Mouse (Mus musculus) adrenal gland (tissue): Measurements from ENCODE around the gene Slco3a1.

Source experiments
- intact Hi-C: fragments of 180-260 bp; cut with DNase I; formaldehyde crosslinking; loops from one replicate; pipeline ENCODE4 v1.15.1; 2025

Gene Slco3a1

DNA sequence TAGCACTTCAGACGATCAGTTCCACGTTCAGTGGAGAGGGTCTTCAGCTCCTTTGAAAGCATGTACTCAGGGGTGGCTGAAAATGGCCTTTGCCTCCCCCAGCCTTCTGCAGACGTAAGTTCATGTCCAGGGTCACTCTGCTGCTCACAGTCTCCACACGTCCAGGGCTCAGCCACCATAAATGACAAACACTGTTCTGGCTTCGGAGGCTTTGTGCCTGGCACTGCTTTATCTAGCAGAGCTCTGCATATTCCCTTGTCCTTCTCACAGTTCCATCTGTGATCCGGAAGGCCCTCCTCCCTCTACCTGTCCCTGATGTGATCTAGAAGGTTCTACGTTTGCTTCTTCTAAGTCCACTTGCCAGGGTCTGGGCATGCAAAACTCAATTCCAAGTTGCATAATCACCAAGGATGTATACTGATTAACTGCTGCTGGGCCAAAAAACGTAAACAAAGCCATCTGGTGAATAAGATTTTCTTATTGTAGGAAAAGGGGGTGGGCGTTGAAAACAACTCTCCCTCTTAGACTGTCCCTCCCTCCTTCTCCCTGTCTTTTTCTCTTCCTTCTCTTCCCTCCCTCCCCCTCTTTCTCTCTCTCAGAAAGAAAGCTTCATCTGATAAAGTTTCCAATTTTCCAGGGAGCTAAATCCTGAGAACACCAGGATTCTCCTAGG, 62.8 kb downstream of the Slco3a1 start:
- intact Hi-C loops, result no loop called here

GRCm38 (mm10) chr7:74488141-74488540, 66.4 kb downstream of the Slco3a1 start:
- intact Hi-C loops, result no loop called here

- intact Hi-C loops, result no loop called here
Observed at GRCm38 (mm10) chr7:74487727-74488126, 66.9 kb downstream of the Slco3a1 start.

GRCm38 (mm10) chr7:74486083-74486482, 68.5 kb downstream of the Slco3a1 start:
- intact Hi-C loops, result no loop called here

DNA sequence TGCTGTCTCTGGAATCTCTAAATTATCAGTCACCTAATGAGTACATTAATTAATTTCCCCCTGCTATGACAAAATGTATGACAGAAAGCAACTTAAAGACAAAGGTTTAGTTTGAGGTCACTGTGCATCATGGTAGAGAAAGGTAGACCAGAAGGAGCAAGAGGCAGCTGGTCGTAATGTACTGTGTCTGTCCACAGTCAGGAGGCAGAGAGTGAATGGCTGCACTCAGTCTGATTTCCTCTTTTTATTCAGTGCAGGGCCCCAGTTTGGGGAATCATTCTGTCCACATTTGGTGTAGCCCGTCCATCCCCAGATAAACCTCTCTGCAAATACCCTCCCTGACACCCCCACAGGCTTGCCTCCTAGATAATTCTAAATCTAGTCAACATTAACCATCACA, 68.9 kb downstream of the Slco3a1 start:
- intact Hi-C loops, result no loop called here

- intact Hi-C loops, result no loop called here
Observed at GRCm38 (mm10) chr7:74484024-74484385, 70.6 kb downstream of the Slco3a1 start.

DNA sequence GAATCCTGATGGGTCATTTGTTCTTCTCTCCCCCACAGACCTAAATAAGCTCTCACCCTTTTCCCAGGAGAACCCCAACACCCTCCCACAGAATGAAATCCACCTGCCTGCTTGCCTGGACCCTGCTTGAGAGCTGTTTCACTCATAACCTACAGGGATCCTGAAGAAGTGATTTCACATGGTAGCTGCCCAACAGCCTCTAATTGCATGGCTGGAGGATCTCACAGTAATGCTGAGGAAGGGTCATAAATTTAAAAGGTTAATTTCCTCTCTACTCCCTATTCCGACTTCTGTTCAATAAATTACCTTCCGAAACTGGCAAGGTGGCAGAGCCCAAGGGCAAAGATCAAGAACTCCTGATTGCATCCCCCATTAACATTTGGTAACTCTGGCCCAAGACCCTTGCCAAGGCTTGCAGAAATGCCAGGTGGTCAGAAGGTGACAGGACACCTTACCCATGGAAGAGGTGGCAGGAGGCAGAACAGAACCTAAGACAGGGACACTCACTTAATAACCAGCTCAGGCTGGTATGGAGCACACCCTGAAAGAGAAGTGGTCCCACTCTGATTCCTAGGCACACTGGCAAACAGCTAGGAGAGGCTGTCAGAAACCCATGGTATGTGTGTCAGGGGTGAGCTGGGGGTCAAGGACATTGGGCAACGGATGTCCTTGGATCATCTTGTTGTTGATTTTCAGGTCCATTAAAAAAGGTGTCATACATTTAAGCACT, 71.1 kb downstream of the Slco3a1 start:
- intact Hi-C loops, result no loop called here

DNA sequence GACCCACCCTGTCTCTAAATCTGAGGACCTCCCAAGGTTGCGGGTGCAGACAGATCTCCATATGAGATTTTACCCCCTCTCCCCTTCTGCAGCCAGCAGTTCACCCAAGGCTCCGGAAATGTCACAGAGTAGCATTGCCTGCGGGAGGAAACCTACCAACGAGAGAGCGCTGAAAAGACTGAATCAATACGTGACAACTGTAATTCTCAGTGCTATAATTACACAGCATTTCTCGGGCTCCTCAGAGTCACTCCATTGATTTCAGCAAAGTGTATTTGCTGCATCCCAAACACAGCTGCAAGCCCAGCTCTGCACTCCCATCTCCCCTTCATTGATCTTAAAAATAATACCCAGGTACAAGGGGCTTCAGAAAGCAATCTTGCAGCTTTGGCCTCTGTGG, 82.8 kb downstream of the Slco3a1 start:
- intact Hi-C loops, result no loop called here

DNA sequence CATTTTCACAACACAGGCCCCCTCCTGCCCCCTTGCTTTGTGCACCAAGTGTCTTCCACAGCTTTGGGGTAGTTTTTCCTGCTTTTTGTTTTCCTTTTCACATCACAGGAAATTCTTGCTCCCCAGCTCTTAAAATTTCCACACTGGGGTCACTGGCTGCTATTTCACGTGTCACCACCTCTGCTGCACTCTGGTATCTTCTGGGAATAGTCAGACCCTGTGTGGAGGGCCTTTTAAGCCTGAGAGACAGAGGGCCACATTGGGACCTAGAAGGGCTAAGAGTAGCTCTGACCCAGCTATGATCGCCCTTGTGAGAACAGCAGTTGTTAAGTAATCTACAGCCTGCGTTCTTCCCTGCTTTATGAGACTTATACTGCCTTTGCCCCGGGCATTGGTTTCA, 87.7 kb downstream of the Slco3a1 start:
- intact Hi-C loops, result no loop called here

DNA sequence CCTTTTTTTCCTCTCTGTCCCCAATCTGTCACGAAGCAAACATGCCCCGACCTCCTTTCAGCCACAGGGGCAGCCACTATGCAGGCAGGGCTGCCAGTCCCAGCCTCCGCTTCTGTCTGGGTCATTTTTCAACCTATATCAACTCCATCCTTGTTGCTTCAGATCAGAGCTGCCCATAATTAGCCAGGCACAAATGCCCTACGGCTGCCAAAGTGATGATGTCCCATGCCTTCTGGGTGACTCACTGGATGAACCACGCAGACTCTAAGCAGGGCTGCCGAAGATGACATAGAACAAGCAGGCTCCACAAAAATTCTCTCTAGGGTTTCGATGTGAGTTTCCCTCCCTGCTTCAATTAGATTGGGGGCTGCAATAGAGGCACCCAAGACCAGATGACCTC, 89.9 kb downstream of the Slco3a1 start:
- intact Hi-C loops, result no loop called here

DNA sequence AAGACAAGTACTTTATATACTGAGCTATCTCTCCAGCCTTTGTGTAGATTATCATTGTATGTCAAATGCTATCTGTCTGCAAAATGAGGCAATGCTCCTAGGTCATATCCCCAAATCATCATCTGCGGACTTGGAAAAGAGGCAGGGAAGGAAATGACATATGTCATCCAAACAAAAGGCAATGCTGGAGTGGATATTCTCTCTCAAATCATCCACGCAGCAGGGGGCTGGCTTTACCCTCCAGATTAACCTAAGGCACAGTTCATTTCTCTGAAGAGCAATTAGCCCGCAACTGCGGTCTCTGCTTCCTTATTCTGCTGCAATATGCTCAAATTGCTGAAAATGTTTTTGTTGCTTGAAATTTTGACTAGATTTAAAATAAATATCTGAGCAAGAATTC, 92.1 kb downstream of the Slco3a1 start:
- intact Hi-C loops, result no loop called here

DNA sequence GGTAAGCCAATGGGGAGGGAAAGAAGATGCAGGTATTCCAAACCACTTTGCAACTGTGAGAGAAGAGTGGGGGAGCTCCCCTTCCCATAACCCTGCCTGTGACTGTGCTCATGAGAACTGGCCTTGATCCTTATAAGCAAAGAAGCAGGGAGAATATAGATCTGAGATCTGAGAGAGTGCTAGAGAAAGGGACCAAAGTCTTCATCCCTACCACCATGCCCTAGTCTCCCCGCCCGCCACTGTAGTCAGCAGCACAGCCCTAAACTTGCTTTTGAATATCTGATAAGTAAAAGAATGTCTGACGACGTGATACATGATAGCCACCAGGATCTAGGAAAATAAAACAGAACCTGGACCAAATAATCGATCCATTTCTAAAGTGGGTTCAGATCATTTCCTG, 92.8 kb downstream of the Slco3a1 start:
- intact Hi-C loops, result no loop called here

- intact Hi-C loops, result no loop called here
Observed at GRCm38 (mm10) chr7:74461146-74461545, 93.4 kb downstream of the Slco3a1 start.

DNA sequence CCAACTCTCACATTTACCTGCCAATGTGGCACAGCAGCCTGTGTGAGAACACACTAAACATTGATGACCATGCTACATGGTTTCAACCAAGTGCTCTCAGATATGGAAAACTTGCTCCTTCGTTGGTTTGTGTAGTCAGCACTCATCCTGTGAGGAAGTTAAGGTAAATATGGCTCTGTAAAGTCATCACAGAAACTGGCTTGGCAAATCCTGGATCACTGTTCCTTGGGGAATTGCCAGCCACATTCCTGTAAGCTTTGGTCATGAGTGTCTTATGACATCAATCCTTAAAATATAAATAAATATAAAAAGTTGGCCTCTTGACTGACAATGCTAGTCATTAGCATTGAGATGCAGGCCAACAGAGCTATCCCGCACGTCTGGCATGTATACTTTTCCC, 94.8 kb downstream of the Slco3a1 start:
- intact Hi-C loops, result no loop called here

DNA sequence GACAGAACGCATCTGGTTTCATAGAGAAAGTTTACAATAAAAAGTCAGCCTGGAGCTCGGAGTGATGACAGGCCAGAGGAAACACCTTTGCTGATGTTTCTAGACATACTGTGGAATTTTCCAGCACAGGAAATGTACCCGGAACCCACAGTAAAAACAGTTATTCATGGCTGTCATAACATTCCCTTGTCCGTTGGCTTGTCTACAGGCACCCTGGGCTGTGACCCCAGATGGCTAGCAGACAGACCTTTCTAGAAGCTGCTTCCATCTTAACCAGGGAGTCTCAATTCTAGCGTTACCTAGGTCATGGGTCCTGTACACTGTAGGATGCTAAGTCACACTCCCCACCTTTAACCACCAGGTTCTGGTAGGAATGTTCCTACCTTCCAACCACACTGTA, 95.3 kb downstream of the Slco3a1 start:
- intact Hi-C loops, result no loop called here

GRCm38 (mm10) chr7:74458475-74459221, 95.9 kb downstream of the Slco3a1 start:
- intact Hi-C loops, result no loop called here

- intact Hi-C loops, result no loop called here
Observed at GRCm38 (mm10) chr7:74457347-74457975, 97.1 kb downstream of the Slco3a1 start.

GRCm38 (mm10) chr7:74456781-74457180, 97.8 kb downstream of the Slco3a1 start:
- intact Hi-C loops, result no loop called here

- intact Hi-C loops, result no loop called here
Observed at GRCm38 (mm10) chr7:74451047-74451446, 103.5 kb downstream of the Slco3a1 start.

GRCm38 (mm10) chr7:74449802-74450201, 104.8 kb downstream of the Slco3a1 start:
- intact Hi-C loops, result no loop called here

DNA sequence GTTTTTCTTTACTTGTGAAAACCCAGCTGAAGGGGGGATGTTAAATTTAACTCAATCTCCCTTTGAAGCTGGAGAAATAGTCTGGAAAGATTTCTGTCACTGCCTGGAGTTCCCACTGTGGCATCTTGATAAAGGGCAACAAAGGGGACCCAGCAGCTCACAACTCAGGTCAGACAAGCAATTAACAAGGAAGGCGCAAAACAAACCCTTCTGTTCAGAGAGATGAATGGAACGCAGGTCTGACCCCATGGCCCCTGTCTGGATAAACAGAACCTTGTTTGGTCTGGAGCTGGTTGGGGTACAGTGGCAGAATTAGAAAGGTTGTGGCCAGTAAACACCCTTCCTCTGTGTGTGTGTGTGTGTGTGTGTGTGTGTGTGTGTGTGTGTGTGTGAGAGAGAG, 106.8 kb downstream of the Slco3a1 start:
- intact Hi-C loops, result no loop called here

DNA sequence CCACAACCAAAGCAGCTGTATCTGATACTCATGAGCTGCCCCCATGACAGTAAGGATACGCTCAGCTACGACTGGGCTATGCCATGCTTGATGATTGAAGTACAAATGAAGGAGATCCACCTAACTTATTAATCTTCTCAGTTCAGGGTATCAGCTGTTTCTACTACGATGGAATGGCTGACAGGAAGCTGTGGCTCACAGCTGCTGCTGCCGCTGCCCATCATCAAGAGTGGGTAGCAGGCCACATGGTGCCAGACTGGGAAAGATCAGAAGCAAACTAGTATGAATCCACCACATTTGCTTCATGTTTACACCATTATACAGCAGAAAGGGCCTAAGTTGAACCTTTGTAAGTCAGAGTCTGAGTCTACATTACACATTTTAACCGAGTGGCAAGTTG, 109.4 kb downstream of the Slco3a1 start:
- intact Hi-C loops, result no loop called here
